8 mouse cellular contexts compared by ENCODE assay signal in the genomic region with DNA sequence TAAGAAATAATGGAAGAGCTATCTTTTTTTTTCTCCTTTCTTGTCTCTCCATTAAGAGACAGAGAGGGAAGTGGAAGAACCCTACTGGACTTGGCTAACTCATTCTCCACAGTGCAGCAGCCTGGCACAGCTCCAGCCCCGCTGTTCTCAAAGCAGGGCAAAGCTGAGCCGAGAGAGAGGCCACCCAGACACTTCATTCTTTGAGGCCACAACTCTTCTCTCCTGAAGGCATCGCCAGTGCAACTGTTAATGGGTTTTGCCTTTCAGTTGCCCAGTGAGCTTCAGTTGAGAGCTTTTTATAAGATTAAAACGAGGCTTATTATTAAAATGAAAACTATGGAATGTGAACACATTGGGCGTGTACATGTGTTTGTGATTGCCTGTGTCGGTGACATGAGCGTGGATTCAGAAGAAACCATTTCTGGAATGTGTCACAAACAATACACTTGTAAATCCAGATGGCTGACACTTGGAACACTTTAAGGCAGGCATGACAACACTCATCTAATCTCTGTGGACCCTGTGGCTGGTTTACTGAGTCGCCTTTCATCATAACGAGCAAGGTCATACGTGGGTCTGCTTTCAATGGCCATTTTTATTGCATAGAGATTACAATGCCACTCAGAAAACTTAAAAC.
A peak's percentile ranks its signal among the peaks of the same experiment; 100 is the strongest.
DNase-seq lines count a peak whose midpoint lies in the region; ATAC-seq and TF ChIP-seq lines count a peak whose summit lies in the region.

No protein-coding gene starts in this region.

- H3K9me3 ChIP-seq in kidney, postnatal 0 days (replicated peaks; ENCODE audit: low read length) = no peaks in the 10 kb centered on the region
- H3K9me3 ChIP-seq in kidney, embryonic 15.5 days (replicated peaks) = no peaks in the 10 kb centered on the region
- no peaks in the 10 kb centered on the region for H3K9me3 ChIP-seq in embryonic facial prominence, embryonic 15.5 days (replicated peaks)

- H3K4me2 ChIP-seq in kidney, postnatal 0 days (ENCODE audit: low read length) = no peak overlapping the region
- H3K4me2 ChIP-seq in kidney, embryonic 15.5 days = no peak overlapping the region
- 0 out of 2 replicates have a peak overlapping the region, but pooled peaks have one; percentile 22 for H3K4me2 ChIP-seq in embryonic facial prominence, embryonic 15.5 days (replicated peaks)

- H3K36me3 ChIP-seq in kidney, postnatal 0 days (ENCODE audit: insufficient read depth, low read length) = no peaks in the 10 kb centered on the region
- H3K36me3 ChIP-seq in kidney, embryonic 15.5 days = no peaks in the 10 kb centered on the region
- H3K36me3 ChIP-seq in embryonic facial prominence, embryonic 15.5 days = no peaks in the 10 kb centered on the region

- no peak for TF ChIP-seq CTCF in kidney, postnatal 0 days (IDR thresholded peaks at IDR 0.05; ENCODE audit: low read depth)

- no peak for ATAC-seq in kidney, postnatal 0 days (replicated peaks; ENCODE audit: low FRiP score, low read depth)
- ATAC-seq in kidney, embryonic 15.5 days (replicated peaks; ENCODE audit: low FRiP score) = no peak
- ATAC-seq in embryonic facial prominence, embryonic 15.5 days (ENCODE audit: insufficient number of reproducible peaks, low FRiP score, low TSS enrichment, low read depth) = no peak

- no peaks in the 10 kb centered on the region; the same call in 1 of the 2 replicates for H3K4me1 ChIP-seq in kidney, postnatal 0 days (replicated peaks; ENCODE audit: insufficient read depth, low read length)
- peaks cover 14% of the 10 kb centered on the region; the same call in 1 of the 2 replicates for H3K4me1 ChIP-seq in kidney, embryonic 15.5 days
- peaks cover 15% of the 10 kb centered on the region for H3K4me1 ChIP-seq in embryonic facial prominence, embryonic 15.5 days

- no peaks in the 10 kb centered on the region for H3K27me3 ChIP-seq in kidney, postnatal 0 days (ENCODE audit: insufficient read depth, low read length)
- no peaks in the 10 kb centered on the region for H3K27me3 ChIP-seq in kidney, embryonic 15.5 days
- H3K27me3 ChIP-seq in embryonic facial prominence, embryonic 15.5 days = no peaks in the 10 kb centered on the region

- 38% methylated on average over 10 of the region's 10 CpGs for WGBS in kidney, postnatal 0 days
- WGBS in kidney, embryonic 15.5 days = 44% methylated on average over 10 of the region's 10 CpGs
- 15% methylated on average over 10 of the region's 10 CpGs for WGBS in embryonic facial prominence, embryonic 15.5 days

- intact Hi-C loops in heart, postnatal 14 days (cut with DNase I) = no loop called here

- H3K4me3 ChIP-seq in kidney, postnatal 0 days (replicated peaks; ENCODE audit: low read depth, low read length) = no peak overlapping the region
- no peak overlapping the region for H3K4me3 ChIP-seq in kidney, embryonic 15.5 days (replicated peaks)
- no peak overlapping the region for H3K4me3 ChIP-seq in embryonic facial prominence, embryonic 15.5 days (replicated peaks)

- peak; percentile 63 for DNase-seq in kidney, postnatal 0 days (ENCODE audit: low spot score)
- DNase-seq in brain, adult 2 months (ENCODE audit: low read depth, low spot score) = peak; percentile 86
- peak; percentile 70 to 74 for DNase-seq in heart, postnatal 14 days
- peak; percentile 63 to 71 for DNase-seq in lung, postnatal 4 days
- DNase-seq in c-Kit-positive CD71-positive TER-119-positive erythroid progenitor cells, embryonic 14.5 days (ENCODE audit: low spot score) = no peak
- DNase-seq in T-cell, adult 2 months (ENCODE audit: low spot score) = no peak

- no peak overlapping the region for H3K9ac ChIP-seq in kidney, postnatal 0 days (ENCODE audit: low read depth, low read length)
- H3K9ac ChIP-seq in kidney, embryonic 15.5 days = no peak overlapping the region
- no peak overlapping the region for H3K9ac ChIP-seq in embryonic facial prominence, embryonic 15.5 days

- H3K27ac ChIP-seq in kidney, postnatal 0 days = no peak overlapping the region
- no peak overlapping the region for H3K27ac ChIP-seq in kidney, embryonic 15.5 days
- no peak overlapping the region for H3K27ac ChIP-seq in embryonic facial prominence, embryonic 15.5 days (replicated peaks)

Comparison
In these comparisons a context has a peak if more than half of its experiments do, and no peak if none do; other contexts are left out.
1. DNase-seq: peak in kidney, postnatal 0 days (single experiment), brain, adult 2 months (single experiment), heart, postnatal 14 days (2 of 2) and lung, postnatal 4 days (2 of 2); none in c-Kit-positive CD71-positive TER-119-positive erythroid progenitor cells, embryonic 14.5 days (single experiment) and T-cell, adult 2 months (single experiment).